Mouse (Mus musculus): ENCODE results near the gene Immp2l. TPM values are rescaled to one million over a fixed set of nuclear protein-coding genes. Genes with fewer than 3 reads are reported as not detected.

Immp2l gene
- total and polyA plus RNA-seq, 3 experiments = 0.50 to 31.4 (median 7.9) TPM

DNA sequence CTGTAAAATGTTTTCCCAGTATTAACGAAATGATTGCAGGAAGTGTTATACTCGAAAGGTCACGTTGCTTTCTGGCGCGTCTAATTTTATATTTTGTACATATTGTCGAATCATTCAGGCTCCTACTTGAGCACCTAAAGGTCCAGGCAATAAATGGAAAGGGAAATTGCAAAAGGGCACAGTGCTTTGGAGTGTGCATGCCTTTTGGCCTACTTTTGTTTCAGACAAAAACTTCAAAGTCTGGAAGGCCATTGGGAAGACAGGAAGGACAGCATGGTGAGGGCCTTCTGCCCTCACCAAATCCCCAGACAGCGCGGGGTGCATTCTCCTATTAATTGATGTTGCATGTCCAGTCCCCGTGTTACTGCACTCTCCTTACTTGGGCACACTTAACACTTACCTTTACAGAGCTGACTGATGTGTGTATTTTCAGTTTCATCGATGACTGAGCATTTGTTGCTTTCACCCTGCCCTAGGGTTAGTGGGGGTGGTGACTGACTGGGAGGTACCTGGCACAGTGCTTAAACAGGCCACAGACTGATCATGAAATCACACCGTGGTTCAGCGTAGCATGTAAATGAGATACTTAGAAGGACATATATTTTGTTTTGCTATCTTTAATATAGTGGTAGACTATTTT lies 20.7 kb downstream of the Immp2l start:
- H3K4me1 ChIP-seq (ENCODE audit: insufficient read depth, low read depth, low read length) = no peaks in the 10 kb centered on the region
- no peak for ATAC-seq (ENCODE audit: extremely low read depth, insufficient number of reproducible peaks, low FRiP score, poor library complexity, severe bottlenecking)
- H3K4me3 ChIP-seq (ENCODE audit: low read depth, low read length) = no peak overlapping the region
- DNase-seq (ENCODE audit: low spot score) = no peak
- H3K9me3 ChIP-seq (replicated peaks) = no peaks in the 10 kb centered on the region
- no peak for TF ChIP-seq GATA1 (IDR thresholded peaks at IDR 0.05; ENCODE audit: borderline replicate concordance, low read length)
- TF ChIP-seq POLR2AphosphoS5 (IDR thresholded peaks at IDR 0.05; ENCODE audit: insufficient replicate concordance, low read depth, low read length) = no peak
- no peak for TF ChIP-seq CTCF (IDR thresholded peaks at IDR 0.05; ENCODE audit: low read depth, low read length)
- TF ChIP-seq GATA2 (IDR thresholded peaks at IDR 0.05; ENCODE audit: borderline replicate concordance, low read depth, low read length) = no peak
- TF ChIP-seq TAL1 (conservative IDR thresholded peaks at IDR 0.05; ENCODE audit: low read depth, low read length) = no peak
- no peaks in the 10 kb centered on the region for H3K27me3 ChIP-seq (ENCODE audit: insufficient read depth, low read length)
- peaks cover 4% of the 10 kb centered on the region for H3K36me3 ChIP-seq (replicated peaks)

GRCm38 (mm10) chr12:41047085-41047766 lies 23.3 kb downstream of the Immp2l start:
- Histone ChIP-seq H3K4me3 (ENCODE audit: low read depth, low read length) (no peak overlapping the region), H3K36me3 (replicated peaks) (peaks cover 4% of the 10 kb centered on the region), H3K4me1 (ENCODE audit: insufficient read depth, low read depth, low read length) (no peaks in the 10 kb centered on the region), H3K9me3 (replicated peaks) (no peaks in the 10 kb centered on the region), H3K27me3 (ENCODE audit: insufficient read depth, low read length) (no peaks in the 10 kb centered on the region)
- DNase-seq (ENCODE audit: low spot score) = no peak
- TF ChIP-seq GATA2 (IDR thresholded peaks at IDR 0.05; ENCODE audit: borderline replicate concordance, low read depth, low read length) (no peak), POLR2AphosphoS5 (IDR thresholded peaks at IDR 0.05; ENCODE audit: insufficient replicate concordance, low read depth, low read length) (no peak), TAL1 (conservative IDR thresholded peaks at IDR 0.05; ENCODE audit: low read depth, low read length) (no peak), CTCF (IDR thresholded peaks at IDR 0.05; ENCODE audit: low read depth, low read length) (no peak), GATA1 (IDR thresholded peaks at IDR 0.05; ENCODE audit: borderline replicate concordance, low read length) (no peak)
- ATAC-seq (ENCODE audit: extremely low read depth, insufficient number of reproducible peaks, low FRiP score, poor library complexity, severe bottlenecking) = no peak

DNA sequence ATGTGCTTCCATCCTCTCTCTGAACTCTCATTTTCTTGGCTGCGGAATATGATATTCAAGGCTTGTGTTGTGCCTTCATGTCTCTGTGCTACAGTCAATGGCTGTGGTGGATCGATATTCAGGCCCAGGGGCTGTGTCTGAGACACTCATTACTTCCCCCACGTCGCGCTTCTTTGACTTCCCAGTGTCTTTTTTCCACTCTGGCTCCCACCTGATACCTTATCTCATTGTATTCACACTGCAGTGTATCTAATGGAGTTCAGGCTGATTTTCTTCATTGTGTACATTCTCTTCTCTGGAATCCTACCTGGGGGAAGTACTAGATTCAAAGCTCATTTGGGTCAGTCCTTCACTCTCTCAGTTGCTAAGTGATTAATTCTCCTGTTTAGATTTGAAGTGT lies 27.1 kb downstream of the Immp2l start:
- TF ChIP-seq POLR2AphosphoS5 (IDR thresholded peaks at IDR 0.05; ENCODE audit: insufficient replicate concordance, low read depth, low read length) (no peak), CTCF (IDR thresholded peaks at IDR 0.05; ENCODE audit: low read depth, low read length) (no peak), TAL1 (conservative IDR thresholded peaks at IDR 0.05; ENCODE audit: low read depth, low read length) (no peak), GATA2 (IDR thresholded peaks at IDR 0.05; ENCODE audit: borderline replicate concordance, low read depth, low read length) (no peak), GATA1 (IDR thresholded peaks at IDR 0.05; ENCODE audit: borderline replicate concordance, low read length) (no peak)
- no peak for DNase-seq (ENCODE audit: low spot score)
- Histone ChIP-seq H3K9me3 (replicated peaks) (no peaks in the 10 kb centered on the region), H3K27me3 (ENCODE audit: insufficient read depth, low read length) (no peaks in the 10 kb centered on the region), H3K36me3 (replicated peaks) (no peaks in the 10 kb centered on the region), H3K4me1 (ENCODE audit: insufficient read depth, low read depth, low read length) (no peaks in the 10 kb centered on the region), H3K4me3 (ENCODE audit: low read depth, low read length) (no peak overlapping the region)
- no peak for ATAC-seq (ENCODE audit: extremely low read depth, insufficient number of reproducible peaks, low FRiP score, poor library complexity, severe bottlenecking)

DNA sequence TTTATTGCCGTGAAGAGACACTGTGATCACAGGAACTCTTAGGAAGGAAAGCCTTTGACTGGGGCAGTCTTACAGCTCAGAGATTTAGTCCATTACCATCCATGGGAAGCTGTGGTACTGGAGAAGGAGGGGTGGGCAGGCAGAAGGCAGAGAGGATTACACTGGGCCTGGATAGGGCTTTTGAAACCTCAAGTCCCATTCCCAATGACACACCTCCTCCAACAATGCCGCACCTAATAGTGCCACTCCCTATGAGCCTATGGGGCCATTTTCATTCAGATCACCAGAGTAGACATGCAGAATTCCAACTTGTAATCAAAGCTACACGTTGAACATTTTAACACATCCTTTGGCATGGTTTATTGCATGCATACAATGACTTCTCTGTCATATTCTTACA lies 29.0 kb downstream of the Immp2l start:
- no peaks in the 10 kb centered on the region for H3K36me3 ChIP-seq (replicated peaks)
- no peak overlapping the region for H3K4me3 ChIP-seq (ENCODE audit: low read depth, low read length)
- DNase-seq (ENCODE audit: low spot score) (no peak), ATAC-seq (ENCODE audit: extremely low read depth, insufficient number of reproducible peaks, low FRiP score, poor library complexity, severe bottlenecking) (no peak)
- H3K27me3 ChIP-seq (ENCODE audit: insufficient read depth, low read length) = no peaks in the 10 kb centered on the region
- TF ChIP-seq POLR2AphosphoS5 (IDR thresholded peaks at IDR 0.05; ENCODE audit: insufficient replicate concordance, low read depth, low read length) (no peak), TAL1 (conservative IDR thresholded peaks at IDR 0.05; ENCODE audit: low read depth, low read length) (no peak), CTCF (IDR thresholded peaks at IDR 0.05; ENCODE audit: low read depth, low read length) (no peak), GATA1 (IDR thresholded peaks at IDR 0.05; ENCODE audit: borderline replicate concordance, low read length) (no peak), GATA2 (IDR thresholded peaks at IDR 0.05; ENCODE audit: borderline replicate concordance, low read depth, low read length) (no peak)
- no peaks in the 10 kb centered on the region for H3K9me3 ChIP-seq (replicated peaks)
- no peaks in the 10 kb centered on the region for H3K4me1 ChIP-seq (ENCODE audit: insufficient read depth, low read depth, low read length)

DNA sequence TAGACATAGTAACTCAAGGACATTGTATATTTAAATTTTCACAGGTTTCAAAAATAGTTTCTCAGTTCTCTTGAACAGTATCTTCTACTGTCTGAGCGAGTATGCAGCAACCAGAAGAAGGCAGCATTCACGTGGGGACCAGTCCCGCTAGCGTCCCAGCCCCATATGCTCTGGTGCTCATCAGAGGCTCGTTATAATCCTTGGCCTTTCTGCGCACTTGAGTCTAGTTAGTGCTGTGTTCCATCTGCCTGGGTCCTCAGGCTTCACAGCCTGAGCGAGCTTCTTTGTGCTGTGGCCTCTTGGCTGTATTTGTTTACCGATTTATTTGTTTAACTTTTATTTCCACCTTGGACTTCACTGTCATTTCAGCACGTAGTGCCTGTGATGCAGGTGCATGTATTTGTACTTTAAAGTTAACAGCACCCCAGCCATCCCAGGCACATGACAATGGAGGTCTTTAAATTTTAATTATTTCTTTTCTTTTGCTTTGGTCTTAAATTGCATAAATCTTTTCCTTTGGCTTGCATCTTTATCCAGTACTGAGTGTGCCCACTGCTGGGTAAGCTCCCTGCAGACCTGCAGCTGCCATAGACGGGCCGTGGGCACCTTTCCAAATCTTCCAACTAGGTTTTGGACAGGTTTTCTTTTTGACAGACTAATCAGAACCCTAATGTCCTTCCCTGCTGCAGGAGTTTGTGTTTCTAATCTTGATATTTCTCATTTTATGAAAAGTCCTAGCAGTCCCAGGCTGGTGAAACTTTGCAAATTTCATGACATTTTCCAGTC lies 30.3 kb downstream of the Immp2l start:
- Histone ChIP-seq H3K9me3 (replicated peaks) (no peaks in the 10 kb centered on the region), H3K4me3 (ENCODE audit: low read depth, low read length) (no peak overlapping the region), H3K27me3 (ENCODE audit: insufficient read depth, low read length) (no peaks in the 10 kb centered on the region), H3K36me3 (replicated peaks) (no peaks in the 10 kb centered on the region), H3K4me1 (ENCODE audit: insufficient read depth, low read depth, low read length) (no peaks in the 10 kb centered on the region)
- DNase-seq (ENCODE audit: low spot score) (no peak), ATAC-seq (ENCODE audit: extremely low read depth, insufficient number of reproducible peaks, low FRiP score, poor library complexity, severe bottlenecking) (no peak)
- no peak for TF ChIP-seq POLR2AphosphoS5 (IDR thresholded peaks at IDR 0.05; ENCODE audit: insufficient replicate concordance, low read depth, low read length)
- TF ChIP-seq TAL1 (conservative IDR thresholded peaks at IDR 0.05; ENCODE audit: low read depth, low read length) = no peak
- TF ChIP-seq GATA2 (IDR thresholded peaks at IDR 0.05; ENCODE audit: borderline replicate concordance, low read depth, low read length) = no peak
- TF ChIP-seq CTCF (IDR thresholded peaks at IDR 0.05; ENCODE audit: low read depth, low read length) = no peak
- TF ChIP-seq GATA1 (IDR thresholded peaks at IDR 0.05; ENCODE audit: borderline replicate concordance, low read length) = no peak

DNA sequence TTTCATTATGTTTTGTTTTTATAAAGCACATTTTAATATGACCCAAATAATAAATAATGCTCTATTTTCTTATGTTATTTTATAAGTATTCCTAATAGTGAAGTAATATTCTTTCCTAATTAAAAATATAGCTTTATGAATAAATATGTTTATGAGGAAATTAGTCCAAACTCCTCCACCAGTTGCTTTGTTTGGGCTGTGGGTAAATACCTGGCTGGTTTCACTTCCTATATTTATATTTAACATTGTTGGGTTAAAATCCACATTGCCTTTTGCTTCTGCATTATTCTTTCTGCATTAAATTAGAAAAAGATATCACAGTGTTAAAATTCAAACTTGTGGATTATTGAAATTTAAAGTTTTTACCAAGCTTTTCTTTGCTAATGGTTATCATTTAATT lies 32.1 kb downstream of the Immp2l start:
- no peak for TF ChIP-seq GATA1 (IDR thresholded peaks at IDR 0.05; ENCODE audit: borderline replicate concordance, low read length)
- TF ChIP-seq TAL1 (conservative IDR thresholded peaks at IDR 0.05; ENCODE audit: low read depth, low read length) = no peak
- no peak for TF ChIP-seq CTCF (IDR thresholded peaks at IDR 0.05; ENCODE audit: low read depth, low read length)
- TF ChIP-seq POLR2AphosphoS5 (IDR thresholded peaks at IDR 0.05; ENCODE audit: insufficient replicate concordance, low read depth, low read length) = no peak
- no peak for TF ChIP-seq GATA2 (IDR thresholded peaks at IDR 0.05; ENCODE audit: borderline replicate concordance, low read depth, low read length)
- H3K36me3 ChIP-seq (replicated peaks) = no peaks in the 10 kb centered on the region
- no peaks in the 10 kb centered on the region for H3K27me3 ChIP-seq (ENCODE audit: insufficient read depth, low read length)
- ATAC-seq (ENCODE audit: extremely low read depth, insufficient number of reproducible peaks, low FRiP score, poor library complexity, severe bottlenecking) (no peak), DNase-seq (ENCODE audit: low spot score) (no peak)
- H3K4me1 ChIP-seq (ENCODE audit: insufficient read depth, low read depth, low read length) = no peaks in the 10 kb centered on the region
- H3K4me3 ChIP-seq (ENCODE audit: low read depth, low read length) = no peak overlapping the region
- 0 out of 2 replicates have a peak, but pooled peaks cover 2% of the 10 kb centered on the region for H3K9me3 ChIP-seq (replicated peaks)
